14 mouse cellular contexts compared by ENCODE assay signal in genomic region chr9:106328068-106328610, GRCm38 (mm10). TPM values are rescaled to one million over a fixed set of nuclear protein-coding genes. Genes with fewer than 3 reads are reported as not detected.
A peak's percentile ranks its signal among the peaks of the same experiment; 100 is the strongest.
DNase-seq lines count a peak whose midpoint lies in the region; ATAC-seq and TF ChIP-seq lines count a peak whose summit lies in the region.
"Had no signal": no experiment of that assay in that cellular context is flagged by ENCODE, and none has a peak within 500 bp of the region (broad histone marks: within the 10 kb centered on the region; RNA-seq: fewer than 3 reads in every experiment).

No protein-coding gene starts in this region.

- 0 out of 2 replicates have a peak overlapping the region, but pooled peaks have one; percentile 5 for H3K27ac ChIP-seq in heart, embryonic 10.5 days
- H3K27ac ChIP-seq in heart, adult 2 months = no peak overlapping the region
- no peak overlapping the region for H3K27ac ChIP-seq in embryonic facial prominence, embryonic 14.5 days (replicated peaks; ENCODE audit: low read depth, low read length)
- peak overlapping the region; percentile 86 for H3K27ac ChIP-seq in lung, embryonic 14.5 days (ENCODE audit: low read depth)
- H3K27ac ChIP-seq: intestine, embryonic 15.5 days; liver, embryonic 13.5 days; neural tube, embryonic 15.5 days had no signal

- no peak for ATAC-seq in embryonic facial prominence, embryonic 14.5 days (ENCODE audit: low read depth)
- ATAC-seq in lung, embryonic 14.5 days (ENCODE audit: insufficient read depth) = peak; percentile 44
- ATAC-seq in megakaryocyte, adult 5-6 weeks (ENCODE audit: poor library complexity, severe bottlenecking) = no peak
- ATAC-seq: intestine, embryonic 15.5 days had no signal

- H3K27me3 ChIP-seq in heart, embryonic 10.5 days (ENCODE audit: insufficient read depth, poor library complexity, severe bottlenecking) = no peaks in the 10 kb centered on the region
- no peaks in the 10 kb centered on the region for H3K27me3 ChIP-seq in heart, adult 2 months (ENCODE audit: control insufficient read depth, insufficient read depth, low read length)
- no peaks in the 10 kb centered on the region for H3K27me3 ChIP-seq in embryonic facial prominence, embryonic 14.5 days (replicated peaks; ENCODE audit: control insufficient read depth, insufficient read depth, low read length)
- no peaks in the 10 kb centered on the region for H3K27me3 ChIP-seq in lung, embryonic 14.5 days (ENCODE audit: insufficient read depth, low read length)
- H3K27me3 ChIP-seq: intestine, embryonic 15.5 days; liver, embryonic 13.5 days; neural tube, embryonic 15.5 days had no signal

- peaks cover 15% of the 10 kb centered on the region for H3K36me3 ChIP-seq in heart, embryonic 10.5 days
- H3K36me3 ChIP-seq in heart, adult 2 months (ENCODE audit: control insufficient read depth, insufficient read depth, low read length) = no peaks in the 10 kb centered on the region
- H3K36me3 ChIP-seq in embryonic facial prominence, embryonic 14.5 days (ENCODE audit: control insufficient read depth, insufficient read depth, low read length) = no peaks in the 10 kb centered on the region
- H3K36me3 ChIP-seq in lung, embryonic 14.5 days (ENCODE audit: insufficient read depth) = 0 out of 2 replicates have a peak, but pooled peaks cover 2% of the 10 kb centered on the region
- H3K36me3 ChIP-seq: intestine, embryonic 15.5 days; neural tube, embryonic 15.5 days had no signal

- intact Hi-C loops in heart, adult 2 months (cut with DNase I) = no loop called here

- no peak overlapping the region for H3K4me2 ChIP-seq in embryonic facial prominence, embryonic 14.5 days (ENCODE audit: low read depth, low read length)
- H3K4me2 ChIP-seq in lung, embryonic 14.5 days = no peak overlapping the region
- H3K4me2 ChIP-seq: intestine, embryonic 15.5 days; liver, embryonic 13.5 days; neural tube, embryonic 15.5 days had no signal

- no peak for DNase-seq in heart, embryonic 10.5 days (ENCODE audit: low spot score)
- no peak for DNase-seq in heart, adult 2 months
- peak; percentile 45 for DNase-seq in 3134 (ENCODE audit: extremely low read depth, insufficient read length, low spot score)
- DNase-seq in embryonic facial prominence, embryonic 14.5 days (ENCODE audit: low spot score) = no peak
- DNase-seq in lung, embryonic 14.5 days = peak; percentile 48
- DNase-seq in c-Kit-positive CD71-positive TER-119-positive erythroid progenitor cells, embryonic 14.5 days (ENCODE audit: low spot score) = no peak
- no peak for DNase-seq in embryo, embryonic 9.5 days (ENCODE audit: extremely low spot score)
- DNase-seq: heart, postnatal 36 days; kidney, postnatal 4 days; liver, embryonic 13.5 days; thymus, postnatal 25 days had no signal

- H3K79me2 ChIP-seq in heart, adult 2 months (replicated peaks; ENCODE audit: control insufficient read depth, insufficient read depth, low read length) = no peaks in the 10 kb centered on the region

- no peak for TF ChIP-seq EP300 in heart, adult 2 months (IDR thresholded peaks at IDR 0.05; ENCODE audit: insufficient read depth, low read depth, low read length)

- no peak overlapping the region for H3K9ac ChIP-seq in heart, adult 2 months (ENCODE audit: low read depth, low read length)
- H3K9ac ChIP-seq in embryonic facial prominence, embryonic 14.5 days (ENCODE audit: low read depth, low read length) = 0 out of 2 replicates have a peak overlapping the region, but pooled peaks have one; percentile 3
- no peak overlapping the region for H3K9ac ChIP-seq in lung, embryonic 14.5 days
- H3K9ac ChIP-seq: intestine, embryonic 15.5 days; liver, embryonic 13.5 days; neural tube, embryonic 15.5 days had no signal

- H3K9me3 ChIP-seq in heart, embryonic 10.5 days = no peaks in the 10 kb centered on the region
- no peaks in the 10 kb centered on the region for H3K9me3 ChIP-seq in embryonic facial prominence, embryonic 14.5 days (ENCODE audit: control insufficient read depth, low read length)
- H3K9me3 ChIP-seq in lung, embryonic 14.5 days (ENCODE audit: low read depth, low read length) = no peaks in the 10 kb centered on the region
- H3K9me3 ChIP-seq: intestine, embryonic 15.5 days; liver, embryonic 13.5 days; neural tube, embryonic 15.5 days had no signal

- H3K4me3 ChIP-seq in heart, embryonic 10.5 days = no peak overlapping the region
- no peak overlapping the region for H3K4me3 ChIP-seq in heart, adult 2 months
- H3K4me3 ChIP-seq in embryonic facial prominence, embryonic 14.5 days (ENCODE audit: low read depth, low read length) = no peak overlapping the region
- H3K4me3 ChIP-seq in lung, embryonic 14.5 days (ENCODE audit: low read depth, low read length) = no peak overlapping the region
- H3K4me3 ChIP-seq: intestine, embryonic 15.5 days; liver, embryonic 13.5 days; neural tube, embryonic 15.5 days had no signal

- WGBS in heart, embryonic 10.5 days = 71% methylated on average over 7 of the region's 7 CpGs
- WGBS in heart, adult 2 months = 64% methylated on average over 7 of the region's 7 CpGs
- WGBS in embryonic facial prominence, embryonic 14.5 days = 75% methylated on average over 7 of the region's 7 CpGs
- 41% methylated on average over 7 of the region's 7 CpGs for WGBS in lung, embryonic 14.5 days

- TF ChIP-seq POLR2A in heart, adult 2 months (IDR thresholded peaks at IDR 0.05; ENCODE audit: insufficient read depth, low read depth, low read length) = no peak

- H3K4me1 ChIP-seq in heart, embryonic 10.5 days = peaks cover 29% of the 10 kb centered on the region
- peaks cover 3% of the 10 kb centered on the region; the same call in 1 of the 2 replicates for H3K4me1 ChIP-seq in heart, adult 2 months (ENCODE audit: control insufficient read depth, insufficient read depth, low read length)
- H3K4me1 ChIP-seq in embryonic facial prominence, embryonic 14.5 days (ENCODE audit: control insufficient read depth, insufficient read depth, low read length) = peaks cover 12% of the 10 kb centered on the region; the same call in 1 of the 2 replicates
- peaks cover 6% of the 10 kb centered on the region; the same call in 1 of the 2 replicates for H3K4me1 ChIP-seq in lung, embryonic 14.5 days (ENCODE audit: insufficient read depth)

- TF ChIP-seq CTCF in heart, adult 2 months (IDR thresholded peaks at IDR 0.05) = no peak
- no peak for TF ChIP-seq CTCF in lung, embryonic 14.5 days (IDR thresholded peaks at IDR 0.05; ENCODE audit: low read depth)

RNA-seq across cellular contexts. Expression of gene Dusp7, which starts 40.3 kb away (rescaled TPM):
- polyA plus RNA-seq in heart, embryonic 10.5 days (2016; fragmentation: Nextera tagmentation; extraction: Ambion mirVana) = 14.4 and 21.0 TPM in 2 replicates
- total RNA-seq in heart, adult 2 months (2021) = 10 to 100 TPM; 47.6 to 64.9 TPM
- polyA plus RNA-seq in heart, adult 2 months (2012; rRNA removed) = 102 and 118 TPM in 2 replicates
- polyA plus RNA-seq in embryonic facial prominence, embryonic 14.5 days (2014; fragmentation: Nextera tagmentation; extraction: Ambion mirVana) = 44.0 and 48.4 TPM in 2 replicates
- polyA plus RNA-seq in lung, embryonic 14.5 days (2014; fragmentation: Nextera tagmentation; extraction: Ambion mirVana) = 23.9 and 27.3 TPM in 2 replicates
- total RNA-seq in megakaryocyte, adult 5-6 weeks (2015) = 71.0 and 83.1 TPM in 2 replicates
- total RNA-seq in megakaryocyte, adult 5-6 weeks (2017) = 28.1 and 35.0 TPM in 2 replicates

RNA-seq across cellular contexts. Expression of gene Poc1a, which starts 47.3 kb away (rescaled TPM):
- 36.5 and 42.3 TPM in 2 replicates for polyA plus RNA-seq in heart, embryonic 10.5 days (2016; fragmentation: Nextera tagmentation; extraction: Ambion mirVana)
- total RNA-seq in heart, adult 2 months (2021) = 1 to 10 TPM; 3.2 to 4.0 TPM
- 5.9 and 6.2 TPM in 2 replicates for polyA plus RNA-seq in heart, adult 2 months (2012; rRNA removed)
- 16.6 and 21.5 TPM in 2 replicates for polyA plus RNA-seq in embryonic facial prominence, embryonic 14.5 days (2014; fragmentation: Nextera tagmentation; extraction: Ambion mirVana)
- polyA plus RNA-seq in lung, embryonic 14.5 days (2014; fragmentation: Nextera tagmentation; extraction: Ambion mirVana) = 27.1 and 29.5 TPM in 2 replicates
- 26.7 and 37.1 TPM in 2 replicates for total RNA-seq in megakaryocyte, adult 5-6 weeks (2015)
- 15.7 and 23.1 TPM in 2 replicates for total RNA-seq in megakaryocyte, adult 5-6 weeks (2017)

Comparison
In these comparisons a context has a peak if more than half of its experiments do, and no peak if none do; other contexts are left out.
1. H3K27ac ChIP-seq: peak in heart, embryonic 10.5 days (single experiment) and lung, embryonic 14.5 days (single experiment); none in heart, adult 2 months (single experiment) and embryonic facial prominence, embryonic 14.5 days (single experiment).
2. DNase-seq: peak in 3134 (single experiment) and lung, embryonic 14.5 days (single experiment); none in heart, embryonic 10.5 days (single experiment), heart, adult 2 months (0 of 2), embryonic facial prominence, embryonic 14.5 days (single experiment), c-Kit-positive CD71-positive TER-119-positive erythroid progenitor cells, embryonic 14.5 days (single experiment) and embryo, embryonic 9.5 days (single experiment).